Mouse (Mus musculus) lung, adult 10 weeks (tissue): ENCODE results near the gene Ces3b. TPM values are rescaled to one million over a fixed set of nuclear protein-coding genes. Genes with fewer than 3 reads are reported as not detected.

Experiments
- polyA plus RNA-seq: library from polyadenylated mRNA; stranded (reverse); fragments of 350-450 nt; fragmentation: Illumina TruSeq; extraction: RNeasy Lipid Tissue Mini Kit (QIAGEN cat#74804); gene quantifications from one replicate; pipeline ENCODE4 v1.2.3, GENCODE M21; 2014; ENCODE audit warnings: low read depth, low replicate concordance; ENCODE audit not compliant: insufficient read depth

Gene Ces3b
- not detected for polyA plus RNA-seq

DNA sequence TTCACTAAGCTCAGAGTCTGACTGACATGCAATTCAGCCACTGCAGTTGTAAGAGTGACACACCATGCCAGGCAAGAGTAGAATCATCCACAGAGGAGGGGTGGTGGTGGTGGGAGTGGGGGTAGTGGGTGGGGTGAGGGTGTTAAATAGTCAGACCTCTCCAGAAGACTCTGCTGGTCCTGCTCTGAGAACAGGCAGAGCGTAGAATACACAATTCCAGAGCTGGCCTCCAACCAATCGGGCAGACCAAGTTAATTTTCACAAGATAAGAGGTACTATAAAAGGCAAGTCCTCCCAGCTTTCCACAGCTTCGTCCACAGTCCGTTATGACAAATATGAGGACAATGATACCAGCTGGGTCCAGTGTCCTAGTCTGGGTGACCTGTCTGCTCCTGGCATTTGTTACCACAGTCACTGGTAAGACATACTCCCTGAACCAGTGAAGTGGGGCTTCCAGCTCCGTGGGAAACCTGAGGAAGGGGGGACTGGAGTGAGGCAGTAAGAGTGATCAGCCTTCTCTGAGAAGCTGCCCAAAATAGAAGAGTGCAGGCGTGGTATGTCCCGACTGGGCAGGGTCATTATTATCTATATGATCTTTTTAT is at the start of gene Ces3b:
Gene Ces3b, plus strand, starts transcription at position 305 of the 602 bp plus-strand sequence.

DNA sequence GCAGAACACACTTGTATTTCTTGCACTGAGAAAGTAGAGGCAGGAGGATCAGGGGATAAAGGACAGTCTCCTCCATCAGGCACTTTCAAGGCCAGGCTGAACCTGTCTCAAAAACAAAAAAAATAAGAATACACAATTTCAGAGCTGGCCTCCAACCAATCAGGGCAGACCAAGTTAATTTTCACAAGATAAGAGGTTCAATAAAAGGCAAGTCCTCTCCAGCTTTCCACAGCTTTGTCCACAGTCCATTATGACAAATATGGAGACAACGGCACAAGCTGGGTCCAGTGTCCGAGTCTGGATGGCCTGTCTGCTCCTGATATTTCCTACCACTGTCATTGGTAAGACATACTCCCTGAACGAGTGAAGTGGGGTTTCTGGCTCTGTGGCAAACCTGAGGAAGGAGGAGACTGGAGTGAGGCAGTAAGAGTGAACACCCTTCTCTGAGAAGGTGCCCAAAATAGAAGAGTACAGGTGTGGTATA is 35.1 kb upstream of the Ces3b start, which contains the start of gene Ces3a:
Gene Ces3a, plus strand, starts transcription at position 231 of the 484 bp plus-strand sequence.

DNA sequence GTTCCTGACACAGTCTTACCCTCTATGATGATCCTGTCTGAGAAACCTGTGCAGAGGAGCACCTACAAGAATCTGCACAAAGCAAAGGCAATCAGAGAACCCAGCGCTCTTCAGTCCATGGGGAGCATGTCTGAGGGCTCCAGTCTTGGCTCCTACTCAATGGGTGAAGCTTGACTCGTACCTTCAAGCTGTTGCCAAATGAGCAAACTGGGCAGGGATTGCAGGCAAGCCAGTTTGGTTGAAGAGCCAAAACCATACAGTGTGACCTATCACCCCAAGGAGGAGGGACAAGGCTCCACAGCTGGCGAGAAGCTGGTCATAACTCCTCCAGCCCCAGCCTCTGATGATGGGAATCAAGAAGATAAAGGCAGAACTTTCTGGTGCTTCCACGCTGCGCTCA is 48.0 kb downstream of the Ces3b start, which contains the start of gene Ces4a:
Gene Ces4a, plus strand, starts transcription at position 292 of the 400 bp plus-strand sequence.

Other genes with a start within 250 kb of the Ces3b start
- gene Ces2c, start 236.7 kb upstream of the Ces3b start, polyA plus RNA-seq, result 0.38 TPM
- gene Ces2e, start 157.5 kb upstream of the Ces3b start, polyA plus RNA-seq, result 1.8 TPM
- not detected for gene Ces2f, start 136.4 kb upstream of the Ces3b start, polyA plus RNA-seq
- gene Ces2g, start 122.0 kb upstream of the Ces3b start, polyA plus RNA-seq, result 10.4 TPM
- gene Ces2h, start 82.9 kb upstream of the Ces3b start, polyA plus RNA-seq, result not detected
- gene Ces3a, start 35.2 kb upstream of the Ces3b start, polyA plus RNA-seq, result not detected
- gene Ces4a, start 48.0 kb downstream of the Ces3b start, polyA plus RNA-seq, result not detected
- 23.6 TPM for gene Cbfb, start 86.9 kb downstream of the Ces3b start, polyA plus RNA-seq
- 38.2 TPM for gene D230025D16Rik, start 141.4 kb downstream of the Ces3b start, polyA plus RNA-seq
- 8.7 TPM for gene B3gnt9, start 171.4 kb downstream of the Ces3b start, polyA plus RNA-seq
- gene Tradd, start 180.9 kb downstream of the Ces3b start, polyA plus RNA-seq, result 16.5 TPM
- gene Fbxl8, start 180.9 kb downstream of the Ces3b start, polyA plus RNA-seq, result 4.6 TPM
- gene Hsf4, start 186.0 kb downstream of the Ces3b start, polyA plus RNA-seq, result 7.8 TPM
- 8.8 TPM for gene Nol3, start 192.4 kb downstream of the Ces3b start, polyA plus RNA-seq
- gene 4931428F04Rik, start 206.1 kb downstream of the Ces3b start, polyA plus RNA-seq, result 1.3 TPM
- 11.1 TPM for gene Exoc3l, start 212.3 kb downstream of the Ces3b start, polyA plus RNA-seq
- gene E2f4, start 213.9 kb downstream of the Ces3b start, polyA plus RNA-seq, result 36.6 TPM
- gene Elmo3, start 221.8 kb downstream of the Ces3b start, polyA plus RNA-seq, result 14.7 TPM
- 1.3 TPM for gene Lrrc29, start 242.5 kb downstream of the Ces3b start, polyA plus RNA-seq
- 113 TPM for gene Tmem208, start 242.6 kb downstream of the Ces3b start, polyA plus RNA-seq